Mouse (Mus musculus) frontal cortex, postnatal 14 days (tissue): ENCODE measurements around the gene Prss33.

Experiments used
- DNase-seq, 2 experiments: peaks; one replicate each; pipeline ENCODE4 v3.0.0; 2022; ENCODE audit warnings: low spot score in 2 of 2

Prss33 gene

DNA sequence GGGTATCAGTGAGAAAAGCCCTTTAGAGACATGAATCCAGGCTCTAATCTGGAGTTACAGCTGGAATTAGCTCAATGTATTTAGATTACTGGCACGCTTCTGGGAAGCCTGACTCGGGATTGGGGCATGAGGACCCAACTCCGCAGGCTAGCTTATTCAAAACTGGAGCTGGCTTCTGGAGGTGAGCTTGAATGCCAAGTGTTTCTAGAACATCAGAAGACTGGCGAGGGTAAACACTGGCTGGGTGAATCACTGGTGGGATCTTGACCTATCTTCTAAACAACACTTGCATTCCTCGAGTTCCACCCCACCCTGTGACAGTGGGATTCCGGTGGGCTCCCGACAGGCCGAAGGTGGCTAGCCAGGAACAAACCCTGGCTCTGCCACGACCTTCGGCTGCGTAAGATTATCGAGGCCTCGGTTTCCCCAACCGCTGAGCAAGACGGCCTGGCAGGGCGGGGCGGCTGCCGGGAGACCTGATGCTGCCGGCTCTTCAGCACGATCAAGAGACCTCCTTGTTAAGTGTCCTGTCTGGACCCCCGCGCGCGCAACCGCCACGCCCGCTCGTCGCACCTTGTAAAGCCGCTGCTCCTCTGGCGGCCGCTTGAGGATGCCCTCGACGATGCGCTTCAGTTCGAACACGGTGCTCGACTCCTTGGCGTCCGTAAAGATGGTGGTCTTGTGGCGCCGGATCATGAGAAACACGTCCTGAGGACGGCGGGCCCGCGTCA lies 7.4 kb downstream of the Prss33 start:
- DNase-seq, result peak; percentile 53 to 68

DNA sequence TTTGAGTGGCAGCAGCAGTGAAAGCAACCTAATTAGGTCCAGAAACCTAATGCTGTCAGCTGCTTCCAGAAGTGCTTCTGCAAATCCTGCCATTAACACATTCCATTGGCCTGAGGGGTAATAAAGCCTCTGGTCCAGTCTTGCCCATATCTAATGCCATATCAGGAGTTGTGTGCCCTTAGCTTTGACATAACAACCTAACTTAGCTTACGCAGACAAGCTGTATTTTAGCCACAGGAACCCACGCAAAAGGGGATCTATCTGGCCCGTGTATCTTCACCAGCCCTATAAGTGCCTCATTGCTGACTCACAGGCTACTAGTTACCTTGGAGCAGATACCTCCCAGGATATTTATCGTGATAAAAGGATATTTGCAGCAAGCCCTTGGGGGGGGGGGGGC lies 10.3 kb downstream of the Prss33 start:
- no peak for DNase-seq

DNA sequence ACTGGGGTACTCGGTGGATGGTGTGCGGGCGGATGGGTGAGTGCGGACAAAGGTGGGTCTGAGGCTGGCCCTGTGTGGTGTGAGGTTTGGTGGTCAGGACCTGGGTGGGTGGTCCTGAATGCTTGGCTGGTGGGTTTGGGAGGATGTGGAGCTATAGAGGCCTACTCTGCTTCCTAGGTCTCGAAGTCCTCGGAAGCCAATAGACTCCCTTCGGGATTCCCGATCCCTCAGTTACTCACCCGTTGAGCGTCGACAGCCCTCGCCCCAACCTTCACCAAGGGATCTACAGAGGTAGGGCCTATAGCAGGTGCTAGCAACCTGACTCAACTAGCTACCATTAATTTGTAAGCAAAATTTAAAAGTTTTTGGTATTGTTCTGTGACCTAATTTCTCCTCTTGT lies 12.2 kb downstream of the Prss33 start:
- DNase-seq, result no peak

DNA sequence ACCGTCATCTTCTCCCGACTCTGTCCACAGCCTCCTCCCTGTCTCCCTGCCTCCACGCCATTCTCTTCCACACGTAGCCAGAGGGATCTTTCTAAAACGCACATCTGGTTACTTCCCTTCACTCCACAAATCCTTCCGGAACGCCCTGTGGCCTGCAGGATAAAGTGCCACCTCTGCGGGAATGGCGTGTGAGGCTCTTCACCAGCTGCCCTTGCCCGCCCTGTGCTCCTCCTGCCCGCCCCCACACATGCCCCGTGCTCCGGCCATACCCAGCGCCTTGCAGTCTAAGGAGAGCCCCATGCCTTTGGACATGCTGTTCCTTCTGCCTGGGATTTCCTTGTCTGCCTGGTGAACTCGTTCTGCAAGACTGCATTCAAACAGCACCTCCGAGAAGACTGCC lies 12.8 kb downstream of the Prss33 start:
- DNase-seq, result no peak

DNA sequence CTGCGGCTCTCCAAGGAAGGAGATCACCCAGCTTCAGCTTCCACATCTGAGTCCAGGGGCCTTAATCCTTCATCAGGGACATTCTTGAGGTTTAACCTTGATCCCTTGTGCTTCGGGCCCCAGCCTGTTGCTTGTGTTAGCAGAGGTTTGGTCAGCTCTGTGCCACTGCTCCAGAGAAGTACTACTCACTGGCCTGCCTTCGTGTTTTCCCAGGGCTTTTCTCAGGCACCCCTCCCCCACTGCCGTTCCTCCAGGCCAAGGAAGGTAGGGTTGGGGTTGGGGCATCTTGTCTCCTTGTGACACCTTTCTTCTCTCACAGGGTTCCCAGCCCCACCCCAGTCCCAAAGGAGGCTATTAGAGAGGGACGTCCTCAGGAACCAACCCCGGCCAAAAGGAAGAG lies 13.8 kb downstream of the Prss33 start:
- no peak for DNase-seq

DNA sequence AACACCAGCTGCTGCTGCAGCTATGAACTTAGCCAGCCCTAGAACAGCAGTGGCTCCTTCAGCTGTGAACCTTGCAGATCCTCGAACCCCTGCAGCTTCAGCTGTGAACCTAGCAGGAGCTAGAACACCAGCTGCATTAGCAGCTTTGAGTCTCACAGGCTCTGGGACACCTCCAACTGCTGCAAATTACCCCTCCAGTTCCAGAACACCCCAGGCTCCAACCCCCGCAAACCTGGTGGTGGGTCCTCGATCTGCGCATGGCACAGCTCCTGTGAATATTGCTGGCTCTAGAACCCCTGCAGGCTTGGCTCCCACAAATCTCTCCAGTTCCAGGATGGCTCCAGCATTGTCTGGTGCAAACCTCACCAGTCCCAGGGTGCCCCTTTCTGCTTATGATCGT lies 15.1 kb downstream of the Prss33 start:
- DNase-seq, result no peak

DNA sequence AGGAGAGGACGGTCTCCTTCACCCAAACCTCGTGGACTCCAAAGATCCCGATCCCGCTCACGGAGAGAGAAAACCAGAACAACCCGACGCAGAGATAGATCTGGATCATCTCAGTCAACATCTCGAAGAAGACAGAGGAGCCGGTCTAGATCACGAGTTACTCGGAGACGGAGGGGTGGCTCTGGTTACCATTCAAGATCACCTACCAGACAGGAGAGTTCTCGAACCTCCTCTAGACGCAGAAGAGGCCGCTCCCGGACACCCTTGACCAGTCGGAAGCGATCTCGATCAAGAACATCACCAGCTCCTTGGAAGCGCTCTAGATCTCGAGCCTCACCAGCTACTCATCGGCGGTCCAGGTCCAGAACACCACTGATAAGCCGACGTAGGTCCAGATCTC lies 16.6 kb downstream of the Prss33 start:
- peak in 1 of 2 experiments; percentile 10 for DNase-seq

DNA sequence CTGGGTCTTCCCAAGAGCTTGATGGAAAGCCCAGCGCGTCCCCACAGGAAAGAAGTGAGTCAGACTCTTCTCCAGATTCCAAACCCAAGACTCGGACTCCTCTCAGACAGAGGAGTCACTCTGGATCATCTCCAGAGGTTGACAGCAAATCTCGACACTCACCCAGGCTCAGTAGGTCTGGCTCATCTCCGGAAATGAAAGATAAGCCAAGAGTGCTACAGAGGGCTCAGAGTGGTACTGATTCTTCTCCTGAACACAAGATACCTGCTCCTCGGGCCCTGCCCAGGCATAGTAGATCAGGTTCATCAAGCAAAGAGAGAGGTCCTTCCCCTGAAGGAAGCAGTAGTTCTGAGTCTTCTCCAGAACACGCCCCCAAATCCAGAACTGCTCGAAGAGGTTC lies 17.3 kb downstream of the Prss33 start:
- DNase-seq, result no peak

DNA sequence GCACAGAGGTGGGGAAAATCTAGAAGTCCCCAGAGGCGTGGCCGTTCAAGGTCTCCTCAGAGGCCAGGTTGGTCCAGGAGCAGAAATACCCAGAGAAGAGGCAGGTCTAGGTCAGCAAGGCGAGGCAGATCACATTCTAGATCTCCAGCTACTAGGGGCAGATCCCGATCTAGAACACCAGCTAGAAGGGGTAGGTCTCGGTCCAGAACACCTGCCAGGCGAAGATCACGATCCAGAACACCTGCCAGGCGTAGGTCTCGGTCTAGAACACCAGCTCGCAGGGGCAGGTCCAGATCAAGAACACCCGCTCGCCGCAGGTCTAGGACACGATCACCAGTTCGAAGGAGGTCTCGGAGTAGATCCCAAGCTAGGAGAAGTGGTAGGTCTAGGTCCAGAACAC lies 20.2 kb downstream of the Prss33 start:
- DNase-seq, result no peak

DNA sequence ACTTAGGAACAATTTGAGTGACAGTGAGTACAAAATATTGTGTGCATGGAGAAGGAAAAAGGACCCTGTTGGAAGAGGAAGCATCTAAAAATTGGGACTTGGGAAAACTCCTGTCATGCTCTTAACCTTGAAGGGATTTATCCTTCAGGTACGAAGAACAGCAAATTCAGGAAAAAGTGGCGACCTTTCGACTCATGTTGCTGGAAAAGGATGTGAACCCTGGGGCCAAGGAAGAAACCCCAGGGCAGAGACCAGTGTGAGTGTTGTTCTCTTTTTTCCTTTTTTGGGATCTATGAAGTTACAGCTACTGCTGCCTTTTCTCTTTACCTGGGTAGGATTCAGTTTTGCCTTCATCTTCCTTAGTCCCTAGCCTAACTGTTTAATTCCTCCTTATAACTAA lies 27.9 kb downstream of the Prss33 start:
- no peak for DNase-seq

DNA sequence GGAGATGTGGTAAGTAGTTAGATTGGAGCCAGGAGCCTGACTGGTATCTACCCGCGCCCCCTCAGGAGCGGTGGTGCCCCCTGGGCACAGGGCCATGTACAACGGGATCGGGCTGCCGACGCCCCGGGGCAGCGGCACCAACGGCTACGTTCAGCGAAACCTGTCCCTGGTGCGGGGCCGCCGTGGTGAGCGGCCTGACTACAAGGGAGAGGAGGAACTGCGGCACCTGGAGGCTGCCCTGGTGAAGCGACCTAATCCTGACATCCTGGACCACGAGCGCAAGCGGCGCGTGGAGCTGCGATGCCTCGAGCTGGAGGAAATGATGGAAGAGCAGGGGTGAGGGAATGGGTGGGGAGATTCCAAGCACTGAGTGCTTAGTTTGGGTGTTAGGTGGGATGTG lies 29.0 kb downstream of the Prss33 start:
- DNase-seq, result no peak

DNA sequence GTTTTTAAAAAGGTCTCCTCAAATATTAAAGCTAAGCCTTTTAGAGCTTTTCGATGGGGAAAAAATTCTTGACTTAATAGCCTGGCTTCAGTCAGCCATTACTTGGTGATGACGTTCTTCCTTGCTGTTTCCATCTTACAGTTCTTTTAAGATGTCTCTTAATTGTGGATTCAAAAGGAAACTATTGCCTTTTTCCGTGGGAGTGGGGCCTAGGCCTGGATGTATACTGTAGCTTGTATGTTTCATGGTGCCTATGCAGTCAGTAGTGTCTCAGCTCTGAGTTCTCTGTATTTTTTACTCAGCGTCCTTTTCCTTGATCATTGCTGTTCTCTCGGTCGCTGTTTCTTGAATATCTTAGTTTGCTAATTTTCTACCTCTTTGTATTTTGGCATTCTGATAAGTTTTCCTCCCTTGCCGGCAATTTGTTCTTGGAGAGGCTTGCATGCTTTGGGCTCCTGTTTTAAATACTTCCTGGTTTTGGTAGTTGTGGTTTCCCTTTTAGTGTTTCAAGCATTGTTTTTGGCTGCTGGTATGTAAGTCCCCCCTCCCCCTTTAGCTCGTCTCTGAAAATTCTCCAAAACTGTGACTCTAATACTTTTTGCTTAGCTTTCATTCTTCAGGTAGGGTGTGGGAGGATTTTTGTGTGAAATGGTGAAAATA lies 31.3 kb downstream of the Prss33 start:
- no peak for DNase-seq

DNA sequence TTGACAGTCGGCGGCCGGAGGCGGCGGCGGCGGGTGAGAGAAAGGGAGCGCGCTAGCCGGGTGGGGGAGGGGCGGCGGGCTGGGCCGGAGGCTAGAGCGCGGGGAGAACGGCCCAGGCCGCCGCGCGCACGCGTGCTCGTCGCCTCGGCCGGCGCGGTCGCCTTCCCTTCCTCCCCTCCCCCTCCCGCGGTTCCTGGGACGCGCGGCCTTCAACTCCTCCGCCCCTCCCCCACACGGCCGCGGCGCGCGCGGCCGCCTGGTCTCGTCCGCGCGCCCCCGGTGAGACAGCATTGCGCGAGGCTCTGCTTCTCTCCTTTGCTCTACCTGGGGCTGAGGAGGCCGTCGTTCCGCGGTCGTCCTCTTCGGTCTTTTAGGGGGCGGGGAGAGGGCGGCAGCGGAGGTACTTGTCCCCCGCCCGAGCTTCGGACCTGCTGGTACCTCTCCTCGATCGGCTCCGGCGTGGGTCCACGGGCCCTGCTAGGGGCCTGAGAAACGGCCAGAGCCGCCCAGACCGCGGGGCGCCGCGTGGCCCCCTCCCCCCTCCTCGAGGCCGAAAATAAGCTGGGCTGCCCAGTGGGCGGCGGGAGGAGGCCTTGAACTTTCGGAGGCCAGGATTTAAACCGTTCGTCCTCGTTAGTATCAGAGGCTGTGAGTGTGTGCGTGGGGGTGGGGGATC lies 32.4 kb downstream of the Prss33 start:
- peak in 1 of 2 experiments; percentile 43 for DNase-seq

DNA sequence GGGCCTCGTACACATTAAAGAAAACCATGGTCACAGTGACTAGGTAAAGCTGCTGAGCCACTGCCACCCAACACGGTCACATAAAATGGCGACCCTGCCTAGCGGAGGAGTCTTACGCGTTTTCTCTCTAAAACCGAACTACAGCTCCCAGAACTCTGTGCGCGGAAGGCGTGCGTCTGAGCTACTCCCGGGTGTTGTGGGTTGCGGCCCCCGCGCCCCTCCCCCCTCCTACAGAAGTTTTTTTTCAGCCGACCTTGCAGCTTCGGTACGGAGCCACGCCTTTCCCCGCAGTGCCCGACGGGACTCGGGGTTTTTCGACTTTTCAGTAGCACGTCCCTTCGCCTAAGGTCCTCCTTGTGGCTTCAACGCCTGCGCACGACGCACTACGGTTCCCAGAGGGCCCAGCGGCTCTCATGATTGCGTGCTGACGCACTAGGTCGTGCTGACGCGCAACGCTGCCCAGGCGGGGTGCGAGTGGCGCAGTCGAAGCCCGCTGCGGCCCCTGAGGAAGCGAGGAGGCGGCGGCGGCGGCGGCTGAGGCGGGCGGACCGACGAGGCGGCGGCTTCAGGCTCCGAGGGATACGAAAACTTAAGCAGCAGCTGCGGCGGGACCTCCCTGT lies 33.0 kb downstream of the Prss33 start:
- peak; percentile 96 to 98 for DNase-seq

DNA sequence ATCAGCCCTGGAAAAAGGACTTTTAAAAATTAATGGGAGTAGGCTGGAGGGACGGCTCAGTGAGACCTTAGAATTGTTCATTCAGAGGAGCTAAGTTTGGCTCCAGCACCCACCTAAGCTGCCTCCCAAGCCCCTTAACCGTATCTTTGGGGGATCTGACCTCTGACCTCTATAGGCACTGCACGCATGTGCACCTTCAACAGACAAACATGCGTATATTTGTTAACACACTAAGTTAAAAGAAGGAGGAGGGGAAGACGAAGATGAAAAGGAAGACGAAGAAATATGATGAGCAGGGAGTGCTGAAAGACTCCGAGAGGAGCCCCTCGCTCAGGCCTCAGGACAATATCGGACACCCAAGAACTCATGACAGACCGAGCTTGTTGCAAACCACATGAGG lies 34.2 kb downstream of the Prss33 start:
- DNase-seq, result no peak

DNA sequence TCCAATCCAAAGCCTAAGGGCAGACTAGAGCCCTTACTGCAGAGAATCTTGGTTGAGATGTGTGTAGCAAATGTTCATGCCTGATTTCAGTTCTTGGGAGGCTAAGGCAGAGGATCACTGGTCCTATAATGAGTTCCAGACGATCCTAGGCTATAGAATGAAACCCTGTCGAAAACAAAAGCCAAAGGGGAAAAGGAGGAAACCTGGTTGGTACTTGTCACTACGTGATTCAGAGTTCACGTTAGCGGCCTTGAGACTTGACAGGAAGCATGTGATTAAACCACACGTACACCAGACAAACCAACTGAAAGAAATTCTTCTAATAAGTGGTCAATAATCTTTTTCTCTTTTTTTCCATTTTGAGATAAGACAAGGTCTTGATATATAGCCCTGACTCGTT lies 38.5 kb downstream of the Prss33 start:
- no peak for DNase-seq

DNA sequence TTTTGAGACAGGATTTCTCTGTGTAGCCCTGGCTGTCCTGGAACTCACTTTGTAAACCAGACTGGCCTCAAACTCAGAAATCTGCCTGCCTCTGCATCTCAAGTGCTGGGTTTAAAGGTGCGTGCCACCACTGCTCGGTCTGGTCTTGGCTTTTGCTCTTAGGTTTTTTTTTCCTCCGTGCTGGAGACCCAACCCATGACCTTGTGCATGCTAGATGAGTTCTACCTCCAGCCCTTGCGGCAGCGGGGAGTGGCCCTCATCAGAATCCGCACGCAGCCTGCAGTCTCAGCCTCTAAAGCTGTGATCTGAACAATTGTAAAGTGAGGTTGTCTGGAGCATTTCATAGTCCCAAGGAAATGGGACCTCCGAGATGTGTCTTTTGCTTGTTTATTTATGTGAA lies 40.5 kb downstream of the Prss33 start:
- no peak for DNase-seq

DNA sequence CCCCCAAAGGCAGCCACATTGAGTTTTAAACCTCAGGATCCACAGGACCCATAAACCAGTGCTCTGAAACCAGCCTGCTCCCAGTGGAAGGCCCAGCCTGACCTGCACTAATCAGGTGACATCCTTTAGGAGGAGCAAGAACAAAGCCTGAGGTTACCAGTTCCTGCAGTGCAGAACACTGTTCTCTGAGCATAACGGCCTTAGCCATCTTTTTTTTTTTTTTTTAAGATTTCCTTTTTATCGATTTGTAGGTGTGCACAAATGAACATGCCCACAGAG lies 44.8 kb downstream of the Prss33 start:
- DNase-seq, result no peak

DNA sequence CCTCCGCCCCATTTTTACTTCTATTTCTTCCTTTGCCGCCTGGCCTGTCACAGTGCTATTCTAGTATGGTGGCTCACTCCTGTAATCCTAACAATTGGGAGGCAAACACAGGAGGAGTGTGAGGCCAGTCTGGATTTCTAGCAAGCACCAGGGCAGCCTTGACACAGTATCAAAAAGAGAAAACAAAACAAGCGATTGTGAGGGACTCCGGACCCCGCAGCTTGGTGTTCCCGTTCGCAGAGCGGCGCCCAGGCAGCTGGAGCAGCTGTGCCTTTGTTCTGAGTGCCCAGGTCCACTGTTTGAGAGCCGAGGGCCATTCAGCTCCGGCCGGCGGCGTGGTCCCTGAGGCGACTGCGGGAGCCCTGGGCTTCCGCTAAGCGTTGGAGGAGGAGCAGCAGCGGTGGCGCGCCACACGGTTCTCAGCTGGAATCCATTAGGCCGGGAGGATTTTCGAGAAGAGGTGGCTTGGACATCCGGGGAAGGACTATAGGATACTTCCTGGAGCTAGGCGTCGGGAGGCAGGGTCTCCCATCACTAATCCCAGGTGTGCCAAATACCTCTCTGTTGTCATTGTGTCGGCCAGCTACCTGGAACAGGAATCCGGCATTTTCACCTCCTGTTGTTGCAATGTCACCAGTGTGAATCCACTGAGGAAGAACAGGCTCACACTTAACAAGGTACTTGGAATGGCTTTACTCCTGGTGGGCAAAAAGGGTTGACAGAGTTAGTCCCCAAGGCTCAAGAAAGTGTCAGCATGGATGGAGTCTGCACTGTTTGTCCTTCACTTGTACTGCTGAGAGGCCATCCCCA lies 45.4 kb downstream of the Prss33 start, which contains the start of gene Srrm2:
Srrm2 (plus strand) TSS at position 264 of the 810 bp plus-strand sequence.
- DNase-seq, result peak; percentile 34 to 44

DNA sequence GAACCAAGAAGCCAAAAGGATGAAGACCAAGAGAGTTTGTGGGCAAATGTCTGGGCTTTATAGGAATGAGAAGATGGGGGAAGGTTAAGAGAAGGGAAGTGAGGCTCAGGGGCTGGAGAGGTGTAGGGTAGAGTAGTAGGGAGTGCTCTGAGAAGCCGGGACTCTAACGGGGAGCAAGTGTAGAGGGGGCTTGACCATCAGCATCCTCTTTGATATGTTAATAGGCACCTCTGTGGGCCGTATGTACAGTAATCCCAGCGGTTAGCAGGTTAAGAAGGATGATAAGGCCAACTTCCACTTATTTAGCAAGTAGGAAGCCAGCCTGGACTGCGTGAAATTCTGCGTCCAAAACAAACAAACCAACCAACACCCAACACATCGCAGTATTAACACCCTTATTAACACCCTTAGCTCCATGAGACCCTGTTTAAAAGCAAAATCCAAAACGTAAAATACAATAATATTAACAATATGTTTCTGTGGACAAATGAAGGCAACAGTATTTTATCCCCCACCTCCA lies 46.0 kb downstream of the Prss33 start:
- no peak for DNase-seq

DNA sequence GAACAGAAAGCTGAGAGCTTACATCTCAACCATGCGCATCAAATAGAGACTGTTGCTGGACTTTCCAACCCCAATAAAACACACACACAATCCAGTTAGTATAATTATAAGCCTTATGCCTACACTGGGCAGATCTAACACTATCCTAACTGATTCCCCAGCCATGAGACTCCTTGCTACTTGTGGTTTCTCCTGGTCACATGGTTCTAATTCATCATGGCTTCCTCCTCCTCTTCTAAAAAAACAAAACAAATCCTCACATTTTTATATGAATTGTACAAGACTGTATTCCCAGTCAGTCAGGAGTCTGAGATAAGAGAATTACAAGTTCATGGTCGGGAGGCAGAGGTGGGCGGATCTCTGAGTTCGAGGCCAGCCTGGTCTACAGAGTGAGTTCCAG lies 46.9 kb downstream of the Prss33 start:
- no peak for DNase-seq

DNA sequence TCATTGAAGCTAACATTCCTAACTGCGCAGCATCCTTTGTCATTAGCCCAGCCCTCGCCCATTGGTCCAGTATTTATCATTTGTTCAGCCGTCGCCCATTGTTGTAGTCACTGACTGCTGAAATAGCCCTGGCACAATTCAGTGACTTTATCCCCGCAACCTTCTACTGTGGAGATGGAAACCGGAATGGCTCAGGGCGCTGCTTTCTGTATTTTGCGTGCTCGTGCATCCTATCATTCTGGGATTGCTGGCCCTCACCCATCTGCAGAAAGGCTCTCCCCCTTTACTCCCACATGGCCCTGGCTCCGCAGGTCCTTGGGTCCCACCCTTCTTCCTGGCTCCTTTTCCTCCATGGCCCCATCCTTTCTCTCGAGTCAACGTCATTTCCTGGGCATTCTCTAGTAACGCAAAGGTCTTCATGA lies 49.3 kb downstream of the Prss33 start:
- DNase-seq, result peak in 1 of 2 experiments; percentile 20
